Mouse (Mus musculus) bone marrow, adult 2 months (tissue): ENCODE data around the gene Fbxw7.

Experiments
- CTCF ChIP-seq: fragments of 200-500 bp; IDR thresholded peaks from 2 replicates; pipeline ENCODE4 v1.5.1; 2011; ENCODE audit warnings: low read length, control low read depth; ENCODE audit not compliant: control insufficient read depth, insufficient read depth
- POLR2A ChIP-seq: fragments of 200-500 bp; IDR thresholded peaks from 2 replicates; pipeline ENCODE4 v1.6.1; 2011; ENCODE audit warnings: low read depth, mild to moderate bottlenecking, control low read depth, low read length, borderline replicate concordance; ENCODE audit not compliant: control insufficient read depth

GRCm38 (mm10) chr3:84837984-84838383 lies 22.9 kb downstream of the Fbxw7 start:
- TF ChIP-seq CTCF (no peak), POLR2A (no peak)
